Mouse (Mus musculus): ENCODE data around the gene Pcdh7. TPM values are rescaled to one million over a fixed set of nuclear protein-coding genes. Genes with fewer than 3 reads are reported as not detected.
A peak's percentile ranks its signal among the peaks of the same experiment; 100 is the strongest.

Gene Pcdh7
- polyA plus RNA-seq, 1 experiment from 2014 or later: 139 TPM

DNA sequence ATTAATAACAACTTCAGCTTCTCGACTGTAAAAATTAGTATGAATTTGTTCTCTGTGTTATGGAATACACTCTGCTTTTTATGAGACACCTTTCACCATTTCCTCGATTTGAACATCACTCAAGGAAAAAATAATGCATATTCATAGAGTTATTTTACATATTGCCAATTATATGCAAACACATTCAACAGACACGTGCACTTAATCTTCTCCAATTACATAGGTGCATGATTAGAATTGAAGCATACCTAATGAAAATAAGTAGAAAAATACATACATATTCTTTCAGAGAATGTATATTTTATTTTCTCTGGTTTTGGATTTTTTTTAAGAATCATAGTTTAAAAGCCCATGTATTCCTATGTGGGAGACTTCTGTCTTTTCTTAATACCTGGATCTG, 64.8 kb downstream of the Pcdh7 start:
- POLR2A ChIA-PET: no interaction called here
- H3K27me3 ChIP-seq: no peaks in the 10 kb centered on the region
- no peak for DNase-seq (ENCODE audit: low read depth, low spot score)
- TF ChIP-seq CTCF (IDR thresholded peaks at IDR 0.05): no peak
- in situ Hi-C loops (cut with MboI; ENCODE audit: low pct_unique_long_range_greater_than_20kb): no loop called here
- CTCF ChIA-PET: no interaction called here
- ATAC-seq: no peak

DNA sequence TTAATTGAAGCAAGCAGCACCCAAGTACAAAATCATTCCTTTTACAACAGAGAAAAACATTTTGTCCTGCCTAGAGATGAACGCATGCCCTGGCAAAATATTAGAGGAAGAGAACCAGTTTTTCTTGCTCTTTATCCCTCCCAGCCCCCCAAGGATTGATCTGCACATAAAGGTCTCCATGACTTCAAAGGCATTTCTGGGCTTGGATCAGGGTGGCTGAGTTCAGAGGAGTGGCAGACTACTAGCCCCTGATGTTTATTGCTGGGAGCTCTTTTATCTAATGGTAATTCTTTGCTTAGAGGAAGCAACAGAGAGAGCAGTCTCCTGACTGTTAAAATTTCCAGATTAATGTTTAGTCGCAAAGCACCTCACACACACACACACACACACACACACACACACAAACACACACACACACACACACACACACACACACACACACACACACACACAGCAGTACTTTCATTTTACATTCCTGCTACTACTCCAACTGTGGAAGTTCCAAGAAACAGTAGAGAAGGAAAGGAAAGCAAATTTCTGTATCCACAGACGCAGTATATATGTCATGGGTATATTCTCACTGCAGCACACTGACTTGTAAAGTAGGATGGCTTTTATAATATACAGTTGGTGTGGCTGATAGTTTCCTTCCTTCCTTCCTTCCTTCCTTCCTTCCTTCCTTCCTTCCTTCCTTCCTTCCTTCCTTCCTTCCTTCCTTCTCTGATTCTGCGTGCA, 71.2 kb downstream of the Pcdh7 start:
- in situ Hi-C loops (cut with MboI; ENCODE audit: low pct_unique_long_range_greater_than_20kb): no loop called here
- H3K27me3 ChIP-seq: no peaks in the 10 kb centered on the region
- DNase-seq (ENCODE audit: low read depth, low spot score) (no peak), ATAC-seq (no peak)
- no peak for TF ChIP-seq CTCF (IDR thresholded peaks at IDR 0.05)
- CTCF ChIA-PET: interaction anchor here (1.4 kb wide), 1 partner anchor 17 kb away, joined by 3 read pairs; no protein-coding TSS in a partner anchor
- POLR2A ChIA-PET: interaction anchor here (0.7 kb wide), 1 partner anchor 18 kb away, joined by 5 read pairs; no protein-coding TSS in a partner anchor

DNA sequence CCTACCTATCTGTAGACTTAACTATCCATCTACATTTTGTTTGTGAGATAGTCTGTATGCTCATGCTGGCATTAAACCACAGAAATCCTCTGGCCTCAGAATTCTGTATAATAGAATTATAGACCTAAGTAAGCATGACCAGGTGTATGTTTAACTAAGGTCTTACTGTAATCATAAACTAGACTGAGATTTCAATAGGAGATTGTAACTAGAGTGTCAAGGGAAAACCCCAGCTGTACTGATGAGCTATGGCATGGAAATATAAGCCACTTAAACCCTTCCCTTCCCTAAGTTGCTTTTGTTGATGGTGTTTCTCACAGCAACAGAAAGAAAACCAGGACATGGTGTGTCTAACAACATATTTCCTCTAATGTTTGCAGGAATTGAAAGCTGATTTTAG, 78.6 kb downstream of the Pcdh7 start:
- DNase-seq (ENCODE audit: low read depth, low spot score): peak; percentile 24
- in situ Hi-C loops (cut with MboI; ENCODE audit: low pct_unique_long_range_greater_than_20kb): no loop called here
- ChIA-PET CTCF (no interaction called here), POLR2A (no interaction called here)
- no peak for TF ChIP-seq CTCF (IDR thresholded peaks at IDR 0.05)
- no peaks in the 10 kb centered on the region for H3K27me3 ChIP-seq
- peak; percentile 60 for ATAC-seq

DNA sequence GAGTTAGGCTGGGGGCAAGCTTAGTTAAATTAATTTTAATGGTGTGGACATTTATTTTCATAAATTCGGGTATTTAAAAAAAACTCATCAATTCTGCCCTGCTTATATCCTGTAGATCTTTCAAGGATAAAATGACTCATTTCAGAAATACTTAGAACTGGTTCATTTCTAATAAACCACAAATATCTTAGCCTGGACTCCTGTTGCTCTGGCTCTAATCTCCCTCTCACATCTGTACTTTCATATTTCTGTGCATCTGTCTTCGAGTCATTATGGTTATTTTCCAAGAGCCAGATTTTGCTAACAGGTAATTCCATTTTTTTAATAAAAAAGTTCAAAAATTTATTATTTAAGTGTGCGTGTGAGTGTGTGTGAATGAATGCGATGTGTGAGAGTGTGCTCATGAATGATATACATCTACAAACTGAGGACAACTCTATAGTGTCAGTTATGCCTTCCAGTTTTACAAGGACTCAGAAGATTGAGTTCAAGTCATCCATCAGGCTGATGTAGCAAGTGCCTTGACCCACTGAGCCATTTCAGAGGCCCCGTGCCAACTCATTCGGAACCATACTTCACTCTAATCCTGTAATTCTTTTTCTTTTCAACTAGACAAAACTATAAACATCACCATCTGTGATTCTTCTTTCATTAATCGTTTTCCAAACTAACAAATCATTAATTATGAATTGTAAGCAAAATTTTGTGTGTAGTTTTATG, 80.3 kb downstream of the Pcdh7 start:
- no peak for TF ChIP-seq CTCF (IDR thresholded peaks at IDR 0.05)
- in situ Hi-C loops (cut with MboI; ENCODE audit: low pct_unique_long_range_greater_than_20kb): no loop called here
- ATAC-seq (no peak), DNase-seq (ENCODE audit: low read depth, low spot score) (peak; percentile 6)
- no peaks in the 10 kb centered on the region for H3K27me3 ChIP-seq
- ChIA-PET POLR2A (no interaction called here), CTCF (no interaction called here)

DNA sequence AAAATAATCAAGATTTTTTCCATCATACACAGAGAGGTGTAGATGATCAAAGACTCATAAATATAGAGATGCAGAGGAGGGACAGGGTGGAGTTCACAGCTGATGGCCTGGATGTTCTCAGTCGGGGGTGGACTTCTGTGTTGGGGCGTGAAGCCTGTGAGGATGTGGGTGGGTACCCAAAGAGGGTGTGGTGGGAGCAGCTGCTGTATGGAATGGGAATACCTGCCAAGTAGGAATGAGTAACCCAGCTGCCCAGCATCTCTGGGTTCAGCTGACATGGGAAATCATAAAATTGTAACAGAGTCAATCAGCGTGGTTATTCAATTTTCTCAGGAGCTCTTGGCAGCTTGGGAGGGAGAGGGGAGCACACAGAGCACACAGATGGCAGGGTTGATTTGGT, 85.3 kb downstream of the Pcdh7 start:
- CTCF ChIA-PET: interaction anchor here (0.8 to 1.2 kb wide), 3 partner anchors 10 to 24 kb away, joined by 3 to 5 read pairs (median 3); no protein-coding TSS in a partner anchor
- in situ Hi-C loops (cut with MboI; ENCODE audit: low pct_unique_long_range_greater_than_20kb): no loop called here
- no peak for ATAC-seq
- no peak for DNase-seq (ENCODE audit: low read depth, low spot score)
- TF ChIP-seq CTCF (IDR thresholded peaks at IDR 0.05): no peak
- H3K27me3 ChIP-seq: no peaks in the 10 kb centered on the region
- POLR2A ChIA-PET: interaction anchor here (0.6 kb wide), 1 partner anchor 12 kb away, joined by 3 read pairs; no protein-coding TSS in a partner anchor

GRCm38 (mm10) chr5:57803890-57804289, 86.1 kb downstream of the Pcdh7 start:
- no peaks in the 10 kb centered on the region for H3K27me3 ChIP-seq
- no peak for ATAC-seq
- ChIA-PET CTCF (interaction anchor here (1.0 to 1.2 kb wide), 2 partner anchors 9 to 23 kb away, joined by 3 to 5 read pairs; no protein-coding TSS in a partner anchor), POLR2A (no interaction called here)
- no peak for TF ChIP-seq CTCF (IDR thresholded peaks at IDR 0.05)
- in situ Hi-C loops (cut with MboI; ENCODE audit: low pct_unique_long_range_greater_than_20kb): no loop called here
- no peak for DNase-seq (ENCODE audit: low read depth, low spot score)

DNA sequence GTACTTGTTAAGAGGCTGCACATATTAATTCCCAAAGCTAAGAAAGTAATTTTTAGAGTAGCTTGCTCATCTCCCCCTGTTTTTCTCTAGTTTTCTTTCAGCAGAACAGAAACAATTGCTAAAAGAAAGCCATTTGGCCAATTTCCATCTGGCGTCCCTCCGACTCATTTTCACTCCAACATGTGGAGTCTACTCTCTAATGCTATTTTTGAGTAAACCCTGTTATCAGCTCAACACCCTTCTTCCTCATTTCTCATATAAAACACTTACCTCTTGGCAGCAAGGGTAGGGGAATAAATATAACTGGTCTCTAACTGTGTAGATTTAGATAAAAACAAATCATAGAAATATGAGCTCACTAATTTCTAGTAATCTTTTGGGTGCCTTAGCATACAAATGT, 89.6 kb downstream of the Pcdh7 start:
- ATAC-seq (no peak), DNase-seq (ENCODE audit: low read depth, low spot score) (no peak)
- TF ChIP-seq CTCF (IDR thresholded peaks at IDR 0.05): no peak
- ChIA-PET CTCF (no interaction called here), POLR2A (interaction anchor here (0.6 kb wide), 1 partner anchor 19 kb away, joined by 5 read pairs; no protein-coding TSS in a partner anchor)
- H3K27me3 ChIP-seq: no peaks in the 10 kb centered on the region
- in situ Hi-C loops (cut with MboI; ENCODE audit: low pct_unique_long_range_greater_than_20kb): no loop called here

GRCm38 (mm10) chr5:57810641-57811040, 92.9 kb downstream of the Pcdh7 start:
- ChIA-PET CTCF (no interaction called here), POLR2A (no interaction called here)
- H3K27me3 ChIP-seq: no peaks in the 10 kb centered on the region
- ATAC-seq: no peak
- in situ Hi-C loops (cut with MboI; ENCODE audit: low pct_unique_long_range_greater_than_20kb): no loop called here
- no peak for DNase-seq (ENCODE audit: low read depth, low spot score)
- TF ChIP-seq CTCF (IDR thresholded peaks at IDR 0.05): no peak

- ChIA-PET CTCF (interaction anchor here (1.0 to 1.1 kb wide), 2 partner anchors 13 to 48 kb away, joined by 3 read pairs; no protein-coding TSS in a partner anchor), POLR2A (no interaction called here)
- no peak for DNase-seq (ENCODE audit: low read depth, low spot score)
- in situ Hi-C loops (cut with MboI; ENCODE audit: low pct_unique_long_range_greater_than_20kb): no loop called here
- H3K27me3 ChIP-seq: no peaks in the 10 kb centered on the region
- ATAC-seq: no peak
- TF ChIP-seq CTCF (IDR thresholded peaks at IDR 0.05): no peak
These were observed 98.3 kb downstream of the Pcdh7 start for GRCm38 (mm10) chr5:57815964-57816589.

GRCm38 (mm10) chr5:57819788-57820187, 102.0 kb downstream of the Pcdh7 start:
- no peaks in the 10 kb centered on the region for H3K27me3 ChIP-seq
- ChIA-PET POLR2A (no interaction called here), CTCF (interaction anchor here (0.7 to 1.0 kb wide), 2 partner anchors 17 to 93 kb away, joined by 3 read pairs; no protein-coding TSS in a partner anchor)
- in situ Hi-C loops (cut with MboI; ENCODE audit: low pct_unique_long_range_greater_than_20kb): no loop called here
- DNase-seq (ENCODE audit: low read depth, low spot score) (no peak), ATAC-seq (no peak)
- no peak for TF ChIP-seq CTCF (IDR thresholded peaks at IDR 0.05)

Data from Patski (cell line).